Comparison of ENCODE assay signal across 7 mouse cellular contexts in the genomic region with DNA sequence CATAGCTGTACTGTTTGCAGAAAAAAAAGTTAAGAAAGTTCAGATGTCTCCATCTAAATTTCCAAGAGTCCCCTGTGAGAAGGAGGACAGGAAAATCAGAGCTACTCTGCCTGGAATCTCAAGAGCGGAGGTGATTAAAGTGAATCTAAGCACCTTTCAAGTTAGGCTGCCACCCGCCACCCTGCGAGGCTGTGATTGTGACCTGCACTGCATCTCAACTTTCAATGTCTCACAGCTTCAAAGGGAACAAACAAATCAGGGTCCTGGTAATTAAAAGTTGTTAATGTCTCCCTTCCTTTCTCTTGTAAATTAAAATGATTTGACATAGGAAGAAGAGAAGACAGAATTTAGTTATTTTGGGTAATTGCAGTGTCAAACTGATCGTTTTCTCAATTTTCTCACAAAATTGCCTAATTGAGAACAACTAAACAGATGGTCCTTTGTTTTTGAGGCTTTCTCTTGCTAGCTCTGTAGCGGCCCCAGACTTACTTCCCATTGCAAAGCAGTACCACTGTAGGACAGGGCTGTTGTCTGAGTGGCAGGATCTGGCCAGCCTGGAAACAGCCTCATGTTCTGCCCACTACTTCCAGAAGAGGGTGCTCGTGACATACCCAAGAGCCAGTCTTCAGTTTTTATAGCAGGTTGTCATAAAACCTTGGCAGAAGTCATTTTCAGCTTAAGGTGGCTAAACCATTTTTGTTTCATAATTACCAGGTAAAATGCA.
DNase-seq lines count a peak whose midpoint lies in the region; ATAC-seq and TF ChIP-seq lines count a peak whose summit lies in the region.

No protein-coding gene starts in this region.

- DNase-seq in G1E (ENCODE audit: low spot score): peak; percentile 21
- DNase-seq in adrenal gland, adult 18-20 months (ENCODE audit: low spot score in 2 of 2): peak; percentile 38 to 50
- DNase-seq in embryo, embryonic 9.5 days (ENCODE audit: extremely low spot score): peak; percentile 68
- peak; percentile 84 for DNase-seq in hindbrain, postnatal 0 days (ENCODE audit: low spot score)
- DNase-seq in left cerebral cortex, adult 11 months (ENCODE audit: low spot score): peak; percentile 37
- DNase-seq in midbrain, embryonic 10.5 days (ENCODE audit: low spot score): peak; percentile 53
- DNase-seq in right cerebral cortex, postnatal 4 days: peak; percentile 53

- no peaks in the 10 kb centered on the region for H3K9me3 ChIP-seq in G1E (replicated peaks)
- H3K9me3 ChIP-seq in hindbrain, postnatal 0 days (ENCODE audit: low read length): no peaks in the 10 kb centered on the region
- no peaks in the 10 kb centered on the region for H3K9me3 ChIP-seq in midbrain, embryonic 10.5 days (replicated peaks)

- no peak overlapping the region for H3K4me2 ChIP-seq in hindbrain, postnatal 0 days (ENCODE audit: low read depth, low read length)

- H3K4me3 ChIP-seq in G1E (ENCODE audit: low read depth, low read length): no peak overlapping the region
- no peak overlapping the region for H3K4me3 ChIP-seq in hindbrain, postnatal 0 days (ENCODE audit: low read length)
- no peak overlapping the region for H3K4me3 ChIP-seq in midbrain, embryonic 10.5 days

- peak; percentile 60 for ATAC-seq in G1E (ENCODE audit: extremely low read depth, insufficient number of reproducible peaks, low FRiP score, poor library complexity, severe bottlenecking)
- ATAC-seq in hindbrain, postnatal 0 days: peak; percentile 87

- 41% methylated on average over 6 of the region's 6 CpGs for WGBS in hindbrain, postnatal 0 days
- WGBS in midbrain, embryonic 10.5 days: 47% methylated on average over 6 of the region's 6 CpGs

- H3K4me1 ChIP-seq in G1E (ENCODE audit: insufficient read depth, low read depth, low read length): peaks cover 6% of the 10 kb centered on the region; the same call in 1 of the 2 replicates
- H3K4me1 ChIP-seq in hindbrain, postnatal 0 days (ENCODE audit: insufficient read depth, low read length): no peaks in the 10 kb centered on the region
- H3K4me1 ChIP-seq in midbrain, embryonic 10.5 days: no peaks in the 10 kb centered on the region

- H3K27ac ChIP-seq in hindbrain, postnatal 0 days: no peak overlapping the region
- H3K27ac ChIP-seq in midbrain, embryonic 10.5 days (replicated peaks): no peak overlapping the region

- H3K36me3 ChIP-seq in G1E (replicated peaks): no peaks in the 10 kb centered on the region
- H3K36me3 ChIP-seq in hindbrain, postnatal 0 days (ENCODE audit: insufficient read depth, low read length): no peaks in the 10 kb centered on the region
- H3K36me3 ChIP-seq in midbrain, embryonic 10.5 days: no peaks in the 10 kb centered on the region

- peaks cover 9% of the 10 kb centered on the region; the same call in 1 of the 2 replicates for H3K27me3 ChIP-seq in G1E (ENCODE audit: insufficient read depth, low read length)
- no peaks in the 10 kb centered on the region for H3K27me3 ChIP-seq in hindbrain, postnatal 0 days (ENCODE audit: insufficient read depth, low read length)
- H3K27me3 ChIP-seq in midbrain, embryonic 10.5 days (ENCODE audit: low read depth, poor library complexity, severe bottlenecking): no peaks in the 10 kb centered on the region

- peak; percentile 71; the same call in 1 of the 2 replicates for TF ChIP-seq CTCF in G1E (IDR thresholded peaks at IDR 0.05; ENCODE audit: low read depth, low read length)
- TF ChIP-seq CTCF in hindbrain, postnatal 0 days (IDR thresholded peaks at IDR 0.05; ENCODE audit: low read depth): peak; percentile 92

- no peak overlapping the region for H3K9ac ChIP-seq in hindbrain, postnatal 0 days (replicated peaks; ENCODE audit: low read length)

Comparison
In these comparisons a context has a peak if more than half of its experiments do, and no peak if none do; other contexts are left out.
1. DNase-seq: peak in every context shown above with its lines; median percentile 84 in hindbrain, postnatal 0 days; 68 in embryo, embryonic 9.5 days; 53 in midbrain, embryonic 10.5 days; 53 in right cerebral cortex, postnatal 4 days; 44 in adrenal gland, adult 18-20 months; 37 in left cerebral cortex, adult 11 months; 21 in G1E.